Comparison of ENCODE assay signal across 25 mouse cellular contexts in genomic region chr19:60328295-60328694, GRCm38 (mm10).
"Had no signal": no experiment of that assay in that cellular context is flagged by ENCODE, and none has a peak within 500 bp of the region (broad histone marks: within the 10 kb centered on the region; RNA-seq: fewer than 3 reads in every experiment).

No protein-coding gene starts in this region.

- H3K4me1 ChIP-seq: heart, embryonic 15.5 days; liver, embryonic 12.5 days had no signal

- DNase-seq: gastrocnemius, postnatal 14 days; gastrocnemius, postnatal 36 days; heart, adult 11 months; heart, adult 2 months; heart, postnatal 14 days; heart, postnatal 36 days; kidney, adult 11 months; kidney, adult 2 months; kidney, adult 9 months; kidney, postnatal 14 days; kidney, postnatal 36 days; layer of hippocampus, adult 9-11 months; layer of hippocampus, postnatal 36 days; left cerebral cortex, postnatal 4 days had no signal

- H3K27ac ChIP-seq: heart, adult 2 months; heart, embryonic 13.5 days; heart, embryonic 15.5 days; hindbrain, embryonic 15.5 days; kidney, embryonic 15.5 days; kidney, postnatal 0 days; limb, embryonic 13.5 days; limb, embryonic 15.5 days; liver, embryonic 12.5 days; liver, embryonic 14.5 days had no signal

- ATAC-seq: intestine, embryonic 16.5 days; liver, embryonic 12.5 days had no signal

- H3K4me2 ChIP-seq: heart, embryonic 11.5 days; heart, embryonic 13.5 days; heart, embryonic 15.5 days; hindbrain, embryonic 15.5 days; kidney, embryonic 15.5 days; limb, embryonic 13.5 days; limb, embryonic 15.5 days; liver, embryonic 12.5 days had no signal

- H3K9ac ChIP-seq: heart, embryonic 13.5 days; heart, embryonic 15.5 days; hindbrain, embryonic 15.5 days; kidney, embryonic 15.5 days; limb, embryonic 13.5 days; limb, embryonic 15.5 days; liver, embryonic 12.5 days; liver, embryonic 14.5 days had no signal

- H3K27me3 ChIP-seq: heart, embryonic 15.5 days; hindbrain, embryonic 15.5 days; kidney, embryonic 15.5 days; limb, embryonic 13.5 days; limb, embryonic 15.5 days; liver, embryonic 12.5 days had no signal

- H3K9me3 ChIP-seq: heart, embryonic 13.5 days; heart, embryonic 15.5 days; hindbrain, embryonic 15.5 days; kidney, embryonic 15.5 days; limb, embryonic 13.5 days; limb, embryonic 15.5 days; liver, embryonic 12.5 days had no signal

- H3K36me3 ChIP-seq: heart, embryonic 13.5 days; heart, embryonic 15.5 days; hindbrain, embryonic 15.5 days; kidney, embryonic 15.5 days; limb, embryonic 13.5 days; limb, embryonic 15.5 days; liver, embryonic 12.5 days had no signal

- H3K4me3 ChIP-seq: heart, adult 2 months; heart, embryonic 13.5 days; heart, embryonic 15.5 days; hindbrain, embryonic 15.5 days; kidney, embryonic 15.5 days; limb, embryonic 13.5 days; limb, embryonic 15.5 days; liver, embryonic 12.5 days had no signal
